8 mouse cellular contexts compared by ENCODE assay signal in the genomic region with DNA sequence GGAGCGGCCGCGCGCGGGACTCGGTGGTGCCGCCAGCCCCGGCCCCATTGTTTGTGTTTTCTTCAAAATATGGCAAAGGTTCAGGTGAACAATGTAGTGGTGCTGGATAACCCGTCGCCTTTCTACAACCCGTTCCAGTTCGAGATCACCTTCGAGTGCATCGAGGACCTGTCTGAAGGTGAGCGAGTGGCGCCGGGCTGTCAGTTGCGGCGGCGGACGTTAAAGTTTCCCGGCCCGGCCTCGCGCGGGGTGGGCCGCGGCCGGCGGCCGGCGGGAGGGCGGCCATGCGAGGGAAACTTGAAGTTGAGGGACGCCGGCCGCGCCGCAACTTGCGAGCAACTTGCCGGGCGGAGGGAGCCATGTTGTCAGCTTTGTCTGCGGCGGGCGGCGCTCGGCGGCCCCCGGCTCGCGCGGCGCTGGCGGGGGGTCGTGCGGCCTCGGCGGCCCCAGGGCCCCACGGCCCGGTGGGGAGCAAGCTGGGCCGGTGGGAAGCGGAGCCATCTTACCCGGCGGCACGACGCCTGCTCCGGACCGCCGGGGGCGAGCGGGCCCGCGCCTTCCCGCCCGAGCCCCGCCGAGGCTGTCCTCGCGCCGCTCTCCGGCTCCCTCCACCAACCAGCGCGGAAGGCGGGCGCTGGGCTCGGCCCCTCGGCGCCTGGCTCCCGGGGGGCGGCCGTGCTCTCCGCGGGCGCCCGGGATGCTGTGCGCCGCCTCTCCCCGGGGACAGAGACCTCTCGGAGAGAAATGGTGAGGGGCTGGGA. TPM values are rescaled to one million over a fixed set of nuclear protein-coding genes. Genes with fewer than 3 reads are reported as not detected.
DNase-seq lines count a peak whose midpoint lies in the region; ATAC-seq and TF ChIP-seq lines count a peak whose summit lies in the region.

No protein-coding gene starts in this region.

- peaks cover 15% of the 10 kb centered on the region for H3K36me3 ChIP-seq in ES-Bruce4 (ENCODE audit: control insufficient read depth, insufficient read depth, low read length, poor library complexity, severe bottlenecking)
- H3K36me3 ChIP-seq in hindbrain, postnatal 0 days (ENCODE audit: insufficient read depth, low read length) = no peaks in the 10 kb centered on the region
- peaks cover 29% of the 10 kb centered on the region for H3K36me3 ChIP-seq in limb, embryonic 10.5 days

- no peak for TF ChIP-seq EP300 in ES-Bruce4 (IDR thresholded peaks at IDR 0.05; ENCODE audit: insufficient read depth, low read depth, low read length)

- under 1% methylated on average over 89 of the region's 99 CpGs for WGBS in hindbrain, postnatal 0 days
- under 1% methylated on average over 89 of the region's 99 CpGs for WGBS in limb, embryonic 10.5 days

- ATAC-seq in hindbrain, postnatal 0 days = peak; percentile 16
- no peak for ATAC-seq in monocyte, adult 5-6 weeks (replicated peaks; ENCODE audit: insufficient number of reproducible peaks, low FRiP score, low TSS enrichment, poor library complexity, severe bottlenecking)

- no peaks in the 10 kb centered on the region for H3K27me3 ChIP-seq in ES-Bruce4 (ENCODE audit: control insufficient read depth, insufficient read depth, low read length, poor library complexity, severe bottlenecking)
- no peaks in the 10 kb centered on the region for H3K27me3 ChIP-seq in hindbrain, postnatal 0 days (ENCODE audit: insufficient read depth, low read length)
- no peaks in the 10 kb centered on the region for H3K27me3 ChIP-seq in limb, embryonic 10.5 days (ENCODE audit: low read depth, poor library complexity, severe bottlenecking)

- TF ChIP-seq POLR2A in ES-Bruce4 (IDR thresholded peaks at IDR 0.05; ENCODE audit: insufficient read depth, low read length) = no peak
- no peak for TF ChIP-seq POLR2A in bone marrow macrophage, adult 2 months (IDR thresholded peaks at IDR 0.05; ENCODE audit: borderline replicate concordance, low read depth, low read length)

- H3K4me1 ChIP-seq in ES-Bruce4 (ENCODE audit: control insufficient read depth, insufficient read depth, low read length) = no peaks in the 10 kb centered on the region
- peaks cover 15% of the 10 kb centered on the region for H3K4me1 ChIP-seq in bone marrow macrophage, adult 2 months (ENCODE audit: control insufficient read depth, insufficient read depth, low read length)
- H3K4me1 ChIP-seq in hindbrain, postnatal 0 days (ENCODE audit: insufficient read depth, low read length) = peaks cover 10% of the 10 kb centered on the region; the same call in 1 of the 2 replicates
- peaks cover 24% of the 10 kb centered on the region for H3K4me1 ChIP-seq in limb, embryonic 10.5 days

- DNase-seq in gastrocnemius, adult 2 months = peak; percentile 61
- DNase-seq in hindbrain, postnatal 0 days (ENCODE audit: low spot score) = peak; percentile 61
- peak; percentile 69 for DNase-seq in limb, embryonic 10.5 days (ENCODE audit: low spot score)
- peak; percentile 45 for DNase-seq in mesoderm, embryonic 11.5 days (ENCODE audit: low read depth, low spot score)
- DNase-seq in right cerebral cortex, postnatal 25 days = peak; percentile 73

- H3K9ac ChIP-seq in ES-Bruce4 (ENCODE audit: low read depth, poor library complexity, severe bottlenecking) = peak overlapping the region; percentile 96
- H3K9ac ChIP-seq in hindbrain, postnatal 0 days (replicated peaks; ENCODE audit: low read length) = peak overlapping the region; percentile 76

- peak overlapping the region; percentile 77 for H3K4me2 ChIP-seq in hindbrain, postnatal 0 days (ENCODE audit: low read depth, low read length)

- H3K9me3 ChIP-seq in ES-Bruce4 (replicated peaks; ENCODE audit: control insufficient read depth, insufficient read depth, low read length, poor library complexity, severe bottlenecking) = no peaks in the 10 kb centered on the region
- H3K9me3 ChIP-seq in hindbrain, postnatal 0 days (ENCODE audit: low read length) = no peaks in the 10 kb centered on the region
- H3K9me3 ChIP-seq in limb, embryonic 10.5 days (replicated peaks) = no peaks in the 10 kb centered on the region

- no peak for TF ChIP-seq CTCF in ES-Bruce4 (IDR thresholded peaks at IDR 0.05; ENCODE audit: low read depth, low read length)
- no peak for TF ChIP-seq CTCF in bone marrow macrophage, adult 2 months (IDR thresholded peaks at IDR 0.05; ENCODE audit: low read depth, low read length)
- TF ChIP-seq CTCF in gastrocnemius, adult 2 months (IDR thresholded peaks at IDR 0.05) = no peak
- no peak for TF ChIP-seq CTCF in hindbrain, postnatal 0 days (IDR thresholded peaks at IDR 0.05; ENCODE audit: low read depth)

- H3K4me3 ChIP-seq in ES-Bruce4 (ENCODE audit: low read depth, low read length) = peak overlapping the region; percentile 97
- H3K4me3 ChIP-seq in bone marrow macrophage, adult 2 months (ENCODE audit: insufficient read depth, low read length) = peak overlapping the region; percentile 64
- peak overlapping the region; percentile 99 for H3K4me3 ChIP-seq in gastrocnemius, adult 2 months
- H3K4me3 ChIP-seq in hindbrain, postnatal 0 days (ENCODE audit: low read length) = peak overlapping the region; percentile 65
- H3K4me3 ChIP-seq in limb, embryonic 10.5 days = peak overlapping the region; percentile 89

- intact Hi-C loops in gastrocnemius, adult 2 months (cut with DNase I) = loop anchor here (2.0 to 10.0 kb wide), 2 partner anchors 32 to 252 kb away; no protein-coding TSS in a partner anchor

- H3K27ac ChIP-seq in ES-Bruce4 (ENCODE audit: insufficient read depth, low read length) = peak overlapping the region; percentile 60
- peak overlapping the region; percentile 68 for H3K27ac ChIP-seq in bone marrow macrophage, adult 2 months (ENCODE audit: insufficient read depth, low read depth, low read length)
- H3K27ac ChIP-seq in gastrocnemius, adult 2 months = peak overlapping the region; percentile 91
- peak overlapping the region; percentile 93 for H3K27ac ChIP-seq in hindbrain, postnatal 0 days
- H3K27ac ChIP-seq in limb, embryonic 10.5 days = peak overlapping the region; percentile 99

RNA-seq across cellular contexts. Expression of gene Asf1a, which starts 0.7 kb away (rescaled TPM):
- 50.4 and 59.0 TPM in 2 replicates for polyA plus RNA-seq in ES-Bruce4 (2011; ENCODE audit: insufficient read depth, insufficient read length, low read depth, missing spikeins)
- polyA plus RNA-seq in bone marrow macrophage, adult 2 months (2012; ENCODE audit: insufficient read depth, insufficient read length, missing spikeins) = 17.4 and 17.9 TPM in 2 replicates
- 10 to 100 TPM; 21.0 to 26.4 TPM for total RNA-seq in gastrocnemius, adult 2 months (2021)
- total RNA-seq in hindbrain, postnatal 0 days (2014; rRNA removed) = 25.2 and 25.6 TPM in 2 replicates
- 67.2 and 68.4 TPM in 2 replicates for polyA plus RNA-seq in hindbrain, postnatal 0 days (2015; fragmentation: Nextera tagmentation; extraction: Ambion mirVana)
- polyA plus RNA-seq in limb, embryonic 10.5 days (2016; fragmentation: Nextera tagmentation; extraction: Ambion mirVana) = 176 and 177 TPM in 2 replicates
- total RNA-seq in monocyte, adult 5-6 weeks (2017) = 20.2 to 27.3 TPM (median 24.3 TPM) in 3 replicates

RNA-seq across cellular contexts. Expression of gene Mcm9, which starts 32.9 kb away (rescaled TPM):
- 12.8 and 13.9 TPM in 2 replicates for polyA plus RNA-seq in ES-Bruce4 (2011; ENCODE audit: insufficient read depth, insufficient read length, low read depth, missing spikeins)
- 7.3 and 9.8 TPM in 2 replicates for polyA plus RNA-seq in bone marrow macrophage, adult 2 months (2012; ENCODE audit: insufficient read depth, insufficient read length, missing spikeins)
- under 1 TPM; 0.89 to 0.92 TPM for total RNA-seq in gastrocnemius, adult 2 months (2021)
- 7.3 and 7.7 TPM in 2 replicates for total RNA-seq in hindbrain, postnatal 0 days (2014; rRNA removed)
- 8.0 and 8.8 TPM in 2 replicates for polyA plus RNA-seq in hindbrain, postnatal 0 days (2015; fragmentation: Nextera tagmentation; extraction: Ambion mirVana)
- polyA plus RNA-seq in limb, embryonic 10.5 days (2016; fragmentation: Nextera tagmentation; extraction: Ambion mirVana) = 12.5 and 14.7 TPM in 2 replicates
- total RNA-seq in monocyte, adult 5-6 weeks (2017) = 21.5 to 39.5 TPM (median 37.9 TPM) in 3 replicates
